Mouse (Mus musculus) neural tube, embryonic 12.5 days (tissue): ENCODE results near the gene Sptlc2. TPM values are rescaled to one million over a fixed set of nuclear protein-coding genes. Genes with fewer than 3 reads are reported as not detected.
"Not testable (repeated sequence)": the region's sequence is repeated elsewhere in the genome, so short reads cannot be mapped to it uniquely, and the experiment has no call there.

ENCODE experiments used
- ATAC-seq: fragments of 200-750 bp; cut with Nextera tagmentation; 2 replicates; pipeline ENCODE4 v1.8.0; 2017; ENCODE audit warnings: low read depth, mild to moderate bottlenecking, moderate TSS enrichment, moderate library complexity; ENCODE audit not compliant: low FRiP score
- H3K27ac ChIP-seq: fragments of 300-500 bp; sonication (generic); 2 replicates; pipeline ENCODE4 v1.5.1; 2016
- H3K27me3 ChIP-seq: fragments of 300-500 bp; sonication (generic); replicated peaks from 2 replicates; pipeline ENCODE4 v1.6.1; 2016; ENCODE audit warnings: mild to moderate bottlenecking
- H3K36me3 ChIP-seq: fragments of 300-500 bp; sonication (generic); 2 replicates; pipeline ENCODE4 v1.6.1; 2016; ENCODE audit warnings: mild to moderate bottlenecking
- H3K4me1 ChIP-seq: fragments of 300-500 bp; sonication (generic); 2 replicates; pipeline ENCODE4 v1.6.1; 2016
- H3K4me2 ChIP-seq: fragments of 300-500 bp; sonication (generic); replicated peaks from 2 replicates; pipeline ENCODE4 v1.6.1; 2016; ENCODE audit warnings: mild to moderate bottlenecking
- H3K4me3 ChIP-seq: fragments of 300-500 bp; sonication (generic); 2 replicates; pipeline ENCODE4 v1.5.1; 2016
- H3K9ac ChIP-seq: fragments of 300-500 bp; sonication (generic); 2 replicates; pipeline ENCODE4 v1.6.1; 2016; ENCODE audit warnings: mild to moderate bottlenecking
- H3K9me3 ChIP-seq: fragments of 300-500 bp; sonication (generic); 2 replicates; pipeline ENCODE4 v1.6.1; 2016; ENCODE audit warnings: mild to moderate bottlenecking
- WGBS: fragments of 180-500 bp; shearing (Covaris S2); methylation state at CpG from one replicate; pipeline ENCODE4 v1.1.7; 2016; 5-methylcytosine and 5-hydroxymethylcytosine counted together
- polyA plus RNA-seq: library from polyadenylated mRNA; unstranded; fragments of >200 nt; fragmentation: Nextera tagmentation; extraction: Ambion mirVana; gene quantifications from 2 replicates; pipeline ENCODE4 v1.2.1, GENCODE M21; 2016

The Sptlc2 gene
- polyA plus RNA-seq, 1 experiment from 2014 or later, result 65.0 TPM

DNA sequence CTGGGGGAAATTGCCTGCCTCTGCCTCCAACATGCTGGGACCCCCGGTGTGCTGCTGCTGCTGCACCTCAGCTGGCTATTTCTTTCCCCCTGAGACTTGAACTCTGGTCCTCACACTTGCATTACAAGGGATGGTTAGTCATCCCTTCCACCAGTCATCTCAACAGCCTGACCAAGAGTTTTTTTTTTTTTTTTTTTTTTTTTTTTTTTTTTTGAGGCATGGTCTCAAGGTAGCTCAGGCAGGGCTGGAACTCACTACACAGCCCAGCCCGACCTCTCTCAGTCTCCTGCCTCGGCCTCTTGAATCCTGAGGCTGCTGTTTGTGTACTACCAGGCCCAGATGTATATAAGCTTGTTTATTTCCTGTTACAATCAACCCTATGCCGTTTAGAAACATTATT lies 103.9 kb downstream of the Sptlc2 start:
- no peak for ATAC-seq

DNA sequence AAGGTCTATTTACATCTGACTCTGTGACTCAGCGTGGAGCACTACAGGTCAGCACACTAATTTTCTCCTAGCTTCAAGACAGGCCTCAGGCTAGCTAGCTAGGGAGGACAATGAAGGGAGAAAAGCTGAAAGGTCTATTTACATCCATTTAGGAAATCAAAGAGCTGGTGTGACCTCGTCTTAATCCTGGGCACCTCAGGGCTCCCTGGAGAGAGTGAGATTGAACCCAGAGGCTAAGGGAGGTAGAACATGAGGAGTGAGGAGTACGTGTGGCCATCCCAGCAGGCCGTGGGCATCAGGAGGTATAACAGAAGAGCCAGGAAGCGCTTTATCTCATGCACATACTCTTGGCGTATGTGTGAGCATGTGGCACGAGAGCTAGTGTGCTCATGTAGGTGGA lies 104.4 kb downstream of the Sptlc2 start:
- Histone ChIP-seq H3K9me3 (0 out of 2 replicates have a peak, but pooled peaks cover 3% of the 10 kb centered on the region), H3K4me2 (no peak overlapping the region), H3K4me3 (no peak overlapping the region), H3K27me3 (no peaks in the 10 kb centered on the region), H3K9ac (no peak overlapping the region), H3K4me1 (0 out of 2 replicates have a peak, but pooled peaks cover 2% of the 10 kb centered on the region), H3K36me3 (no peaks in the 10 kb centered on the region), H3K27ac (no peak overlapping the region)
- no peak for ATAC-seq
- WGBS, result 65% methylated on average over 7 of the region's 7 CpGs

More for the DNA sequence above, 103.9 kb downstream of the Sptlc2 start:
- Histone ChIP-seq H3K36me3 (no peaks in the 10 kb centered on the region), H3K4me2 (no peak overlapping the region), H3K27me3 (no peaks in the 10 kb centered on the region), H3K9ac (no peak overlapping the region), H3K4me3 (no peak overlapping the region), H3K27ac (no peak overlapping the region), H3K4me1 (0 out of 2 replicates have a peak, but pooled peaks cover 2% of the 10 kb centered on the region), H3K9me3 (0 out of 2 replicates have a peak, but pooled peaks cover 3% of the 10 kb centered on the region)
- WGBS, result 82% methylated on average over 4 of the region's 4 CpGs

DNA sequence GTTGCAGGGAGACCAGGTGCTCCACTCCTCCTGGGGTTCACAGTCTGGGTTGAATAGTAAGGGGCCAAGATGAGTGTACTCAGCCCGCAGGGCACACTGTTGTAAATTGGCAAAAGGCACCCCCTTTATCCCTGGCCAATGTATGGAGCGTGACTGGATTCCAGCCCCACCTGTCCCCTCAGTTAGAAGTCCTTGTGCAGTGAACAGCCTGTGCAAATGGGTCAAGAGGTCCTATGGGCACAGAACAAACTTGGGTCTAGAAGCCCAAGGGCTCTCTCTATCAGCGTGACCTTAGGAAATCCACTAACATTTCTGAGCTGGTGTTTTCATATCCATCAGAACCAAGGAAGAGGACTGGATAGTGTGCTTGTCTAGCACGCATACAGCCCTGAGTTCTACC lies 105.4 kb downstream of the Sptlc2 start:
- WGBS, result 93% methylated on average over 4 of the region's 4 CpGs
- ATAC-seq, result no peak

DNA sequence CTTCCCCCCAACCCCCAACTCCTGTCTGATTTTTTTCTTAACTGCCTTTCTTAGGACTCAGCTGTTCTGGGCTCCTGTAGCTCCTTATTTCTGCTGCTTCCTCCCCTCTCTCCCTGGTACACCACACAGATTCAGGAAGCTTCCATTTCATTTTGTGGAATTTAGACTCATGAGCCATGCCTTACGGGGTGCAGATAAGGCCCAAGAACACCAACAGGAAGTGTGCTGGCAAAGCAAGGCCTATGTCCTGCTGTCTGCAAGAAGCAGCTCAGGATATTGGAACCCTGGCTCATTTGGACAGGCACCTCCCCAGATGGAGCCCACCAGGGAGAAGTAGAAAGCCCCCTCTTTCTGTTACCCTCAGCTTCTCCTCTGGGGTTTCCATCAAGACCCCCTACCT lies 106.4 kb downstream of the Sptlc2 start:
- no peak for ATAC-seq
- Histone ChIP-seq H3K4me1 (0 out of 2 replicates have a peak, but pooled peaks cover 2% of the 10 kb centered on the region), H3K4me2 (no peak overlapping the region), H3K36me3 (peaks cover 2% of the 10 kb centered on the region; the same call in 1 of the 2 replicates), H3K9me3 (no peaks in the 10 kb centered on the region), H3K4me3 (no peak overlapping the region), H3K9ac (no peak overlapping the region), H3K27ac (no peak overlapping the region), H3K27me3 (no peaks in the 10 kb centered on the region)
- WGBS, result 94% methylated on average over 1 of the region's 1 CpGs

More for the DNA sequence above, 105.4 kb downstream of the Sptlc2 start:
- no peak overlapping the region for H3K4me2 ChIP-seq
- no peak overlapping the region for H3K4me3 ChIP-seq
- H3K27me3 ChIP-seq, result no peaks in the 10 kb centered on the region
- no peaks in the 10 kb centered on the region for H3K9me3 ChIP-seq
- no peak overlapping the region for H3K9ac ChIP-seq
- no peaks in the 10 kb centered on the region for H3K36me3 ChIP-seq
- H3K27ac ChIP-seq, result no peak overlapping the region
- H3K4me1 ChIP-seq, result 0 out of 2 replicates have a peak, but pooled peaks cover 2% of the 10 kb centered on the region

DNA sequence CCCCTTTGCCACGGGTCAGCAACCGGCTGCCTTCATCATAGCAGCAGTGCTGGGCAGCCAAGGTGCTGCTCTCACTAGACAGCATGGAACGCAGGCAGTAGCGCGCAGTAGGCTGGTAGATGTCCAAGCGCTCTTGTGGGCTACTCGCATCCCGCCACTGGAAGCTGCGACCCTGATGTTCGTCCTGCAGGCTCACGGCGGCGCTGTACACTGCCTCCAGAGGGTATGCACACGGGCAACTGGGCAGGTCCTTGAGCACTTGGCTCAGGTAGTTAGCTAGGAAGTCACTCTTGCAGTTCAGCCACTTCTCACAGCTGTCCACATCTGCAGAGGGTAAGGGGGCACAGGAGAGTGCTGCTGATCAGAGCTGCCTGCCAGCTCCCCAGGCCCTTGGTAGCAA lies 108.3 kb downstream of the Sptlc2 start:
- ATAC-seq, result no peak

DNA sequence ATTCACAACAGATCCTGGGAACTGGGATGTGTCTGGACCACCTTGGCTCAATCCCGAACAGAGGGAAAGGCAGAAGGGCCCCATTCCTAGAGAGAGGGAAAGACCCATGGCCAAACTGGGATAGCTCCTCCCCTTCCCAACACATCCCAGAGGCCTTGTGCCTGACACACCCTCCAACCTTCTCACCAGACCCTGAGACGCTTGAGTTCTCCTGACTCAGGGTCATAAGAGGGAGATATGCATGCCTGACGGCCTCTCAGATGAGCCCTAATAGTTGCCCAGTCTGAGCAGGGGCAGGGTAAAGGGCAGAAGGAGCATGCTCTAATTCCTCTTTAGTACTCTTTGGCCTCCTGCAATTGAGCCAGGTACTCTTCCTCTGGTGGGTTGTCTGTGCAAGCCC lies 108.8 kb downstream of the Sptlc2 start:
- no peak for ATAC-seq
- peaks cover 26% of the 10 kb centered on the region for H3K36me3 ChIP-seq
- no peak overlapping the region for H3K27ac ChIP-seq
- no peak overlapping the region for H3K9ac ChIP-seq
- H3K4me1 ChIP-seq, result 0 out of 2 replicates have a peak, but pooled peaks cover 2% of the 10 kb centered on the region
- no peak overlapping the region for H3K4me2 ChIP-seq
- no peak overlapping the region for H3K4me3 ChIP-seq
- no peaks in the 10 kb centered on the region for H3K27me3 ChIP-seq
- WGBS, result 63% methylated on average over 3 of the region's 3 CpGs
- H3K9me3 ChIP-seq, result no peaks in the 10 kb centered on the region

More for the DNA sequence above, 108.3 kb downstream of the Sptlc2 start:
- Histone ChIP-seq H3K4me1 (0 out of 2 replicates have a peak, but pooled peaks cover 2% of the 10 kb centered on the region), H3K4me2 (no peak overlapping the region), H3K9ac (no peak overlapping the region), H3K9me3 (no peaks in the 10 kb centered on the region), H3K4me3 (no peak overlapping the region), H3K27ac (no peak overlapping the region), H3K36me3 (peaks cover 21% of the 10 kb centered on the region), H3K27me3 (no peaks in the 10 kb centered on the region)
- WGBS, result 49% methylated on average over 14 of the region's 14 CpGs

DNA sequence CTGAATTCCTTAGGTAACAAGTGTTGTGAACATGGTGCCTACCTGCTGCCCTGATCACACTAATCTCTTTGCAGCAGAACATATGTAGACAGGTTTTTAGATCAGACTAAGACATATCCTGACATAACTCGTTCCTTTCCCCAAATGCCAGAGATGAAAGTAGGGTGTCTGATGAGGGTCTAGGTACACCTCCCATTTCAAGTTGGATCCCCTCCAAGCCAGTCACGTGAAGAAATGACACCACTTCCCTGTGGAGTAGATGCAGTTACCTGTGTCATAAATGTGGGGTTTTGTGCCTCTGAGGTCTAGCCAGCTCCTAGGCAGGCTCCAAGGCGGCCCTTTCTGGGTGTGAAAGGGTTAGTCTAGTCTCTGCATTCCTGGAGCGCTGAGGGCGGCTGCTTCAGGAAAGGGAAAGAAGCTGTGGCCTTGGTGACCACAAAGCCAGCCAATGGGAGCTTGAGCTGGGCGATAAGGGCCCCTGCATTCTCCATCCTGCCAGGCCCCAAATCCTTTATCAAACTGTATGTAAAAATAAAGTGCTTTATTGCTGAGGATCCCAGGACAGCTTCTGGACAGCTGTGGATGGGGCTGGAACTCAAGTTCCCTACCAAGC lies 109.9 kb downstream of the Sptlc2 start:
- no peak overlapping the region for H3K27ac ChIP-seq
- 0 out of 2 replicates have a peak, but pooled peaks cover 2% of the 10 kb centered on the region for H3K4me1 ChIP-seq
- no peaks in the 10 kb centered on the region for H3K9me3 ChIP-seq
- peaks cover 36% of the 10 kb centered on the region for H3K36me3 ChIP-seq
- no peaks in the 10 kb centered on the region for H3K27me3 ChIP-seq
- WGBS, result 31% methylated on average over 6 of the region's 6 CpGs
- no peak overlapping the region for H3K9ac ChIP-seq
- no peak overlapping the region for H3K4me2 ChIP-seq
- no peak overlapping the region for H3K4me3 ChIP-seq
- no peak for ATAC-seq

DNA sequence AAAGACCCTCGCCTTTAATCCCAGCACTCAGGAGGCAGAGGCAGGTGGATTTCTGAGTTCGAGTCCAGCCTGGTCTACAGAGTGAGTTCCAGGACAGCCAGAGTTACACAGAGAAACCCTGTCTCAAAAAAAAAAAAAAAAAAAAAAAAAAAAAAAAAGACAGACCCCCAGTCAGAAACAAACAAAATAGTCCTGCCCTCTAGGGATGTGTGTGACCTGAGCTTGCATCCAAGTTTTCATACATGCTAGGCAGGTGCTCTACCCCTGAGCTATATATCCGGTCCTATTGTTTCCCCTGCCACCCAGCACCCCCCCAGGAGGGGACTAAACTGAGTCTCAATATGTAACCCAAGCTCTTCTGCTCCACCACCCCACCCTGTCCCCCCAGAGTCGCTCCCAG lies 110.9 kb downstream of the Sptlc2 start:
- not testable (repeated sequence) for H3K9me3 ChIP-seq, H3K27me3 ChIP-seq, H3K4me3 ChIP-seq, H3K27ac ChIP-seq, H3K4me1 ChIP-seq, ATAC-seq, H3K4me2 ChIP-seq, H3K9ac ChIP-seq
- peaks cover 46% of the 10 kb centered on the region for H3K36me3 ChIP-seq
- WGBS, result 90% methylated on average over 4 of the region's 4 CpGs

DNA sequence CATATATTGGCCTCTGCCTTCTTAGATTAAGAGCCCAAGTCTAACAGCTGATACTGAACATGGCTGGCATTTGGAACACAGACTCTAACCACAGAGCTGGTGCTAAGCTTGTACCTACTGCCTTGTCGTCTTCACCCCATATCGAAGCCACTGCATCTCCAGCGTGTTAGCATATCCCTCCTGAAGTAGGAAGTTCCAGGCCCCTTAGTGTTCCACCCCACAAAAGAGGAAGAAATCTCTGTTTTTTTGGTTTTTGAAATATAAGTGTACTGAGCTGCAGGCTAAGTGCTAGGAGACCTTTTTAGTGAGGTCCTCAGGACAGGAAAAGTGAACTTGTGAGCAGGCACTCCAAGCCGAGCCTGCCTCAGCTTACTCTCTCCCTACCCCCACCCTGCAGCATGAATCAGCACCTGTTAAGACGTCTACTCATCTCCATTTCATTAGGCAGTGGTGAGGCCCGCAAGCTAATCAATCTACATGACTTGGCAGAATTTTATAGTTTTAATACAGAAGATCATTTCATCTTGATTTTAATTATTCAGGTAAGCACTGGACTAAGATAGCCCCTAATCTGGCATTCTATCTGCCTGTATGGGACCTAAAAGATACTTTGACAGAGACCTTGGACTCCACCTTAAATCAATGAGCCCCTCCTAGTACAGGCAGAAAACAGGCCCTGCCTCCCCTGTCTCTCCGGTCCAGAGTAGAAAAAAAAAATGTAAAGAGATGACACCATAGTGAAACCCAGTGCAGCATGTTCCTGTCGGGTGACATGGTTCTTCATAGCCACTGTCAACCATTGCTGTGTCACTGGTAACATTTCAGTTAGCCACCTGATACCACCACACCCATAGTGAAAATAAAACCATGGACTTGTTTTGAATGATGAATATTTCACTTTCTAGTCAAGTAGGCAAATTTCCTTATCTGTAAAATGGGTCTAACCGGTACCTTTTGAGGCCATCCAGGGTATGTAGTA lies 113.0 kb downstream of the Sptlc2 start:
- Histone ChIP-seq H3K27me3 (no peaks in the 10 kb centered on the region), H3K4me1 (0 out of 2 replicates have a peak, but pooled peaks cover 2% of the 10 kb centered on the region), H3K27ac (no peak overlapping the region), H3K36me3 (peaks cover 67% of the 10 kb centered on the region), H3K4me2 (no peak overlapping the region), H3K9ac (no peak overlapping the region), H3K9me3 (no peaks in the 10 kb centered on the region), H3K4me3 (no peak overlapping the region)
- WGBS, result 87% methylated on average over 9 of the region's 9 CpGs
- ATAC-seq, result no peak

DNA sequence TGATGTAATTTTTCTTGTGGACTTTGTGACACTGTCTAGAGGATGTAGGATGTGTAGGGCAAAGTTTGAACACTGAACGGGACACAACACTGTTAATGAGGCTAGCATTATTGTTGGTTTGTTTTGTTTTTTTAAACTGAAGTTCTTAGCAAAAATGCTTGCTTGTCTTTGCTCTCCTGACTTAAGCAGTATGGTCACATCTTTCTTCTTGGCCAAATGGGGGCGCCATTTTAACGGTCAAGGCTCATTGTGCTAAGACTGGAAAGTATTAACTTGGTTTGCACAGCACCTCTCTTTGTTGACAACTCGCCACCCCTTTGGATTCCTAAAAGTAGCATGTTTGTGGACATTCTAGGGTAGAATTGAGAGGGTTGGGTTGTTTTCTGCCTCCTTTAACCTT lies 120.5 kb downstream of the Sptlc2 start:
- Histone ChIP-seq H3K27me3 (no peaks in the 10 kb centered on the region), H3K4me3 (peak overlapping the region; percentile 61; the same call in 1 of the 2 replicates), H3K36me3 (peaks cover 48% of the 10 kb centered on the region), H3K4me1 (peaks cover 15% of the 10 kb centered on the region), H3K27ac (no peak overlapping the region), H3K9ac (peak overlapping the region; percentile 38; the same call in 1 of the 2 replicates), H3K9me3 (no peaks in the 10 kb centered on the region), H3K4me2 (peak overlapping the region; percentile 82)
- WGBS, result 38% methylated on average over 4 of the region's 4 CpGs
- ATAC-seq, result no peak

DNA sequence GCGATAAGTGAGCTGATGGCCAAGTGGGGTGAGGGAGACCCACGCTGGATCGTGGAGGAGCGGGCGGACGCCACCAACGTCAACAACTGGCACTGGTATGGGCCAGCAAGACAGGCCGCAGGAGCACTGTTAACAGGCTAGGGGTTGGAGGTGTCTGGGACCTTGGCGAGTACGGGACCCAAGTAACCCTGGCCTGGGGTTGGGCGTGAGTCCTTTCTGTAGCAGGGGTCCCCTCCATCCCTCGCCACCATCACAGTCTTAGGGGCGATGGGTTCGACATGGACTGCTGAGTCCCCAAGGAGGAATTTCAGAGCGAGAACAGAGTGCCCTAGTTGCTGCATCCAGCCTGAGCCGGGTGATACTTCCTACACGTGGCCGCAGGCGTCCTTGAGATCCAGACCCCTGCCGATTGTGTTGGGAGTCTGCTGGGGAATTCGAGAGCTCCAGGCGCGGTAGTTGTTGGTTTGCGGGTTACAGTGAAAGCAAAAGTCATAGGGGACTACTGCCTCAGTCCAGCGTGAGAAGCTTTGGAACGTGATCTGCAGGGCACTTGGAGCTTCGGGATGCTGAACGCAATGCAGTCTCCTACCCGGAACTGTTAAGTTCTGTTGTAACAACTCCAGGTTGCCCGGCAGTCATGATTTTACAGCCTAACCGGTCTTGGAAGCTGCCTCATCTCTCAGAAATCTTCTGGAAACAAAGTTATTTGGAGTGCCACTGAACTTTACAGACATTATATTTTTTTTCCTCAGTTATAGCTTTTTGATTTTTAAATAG lies 121.1 kb downstream of the Sptlc2 start:
- Histone ChIP-seq H3K4me2 (peak overlapping the region; percentile 82), H3K9ac (peak overlapping the region; percentile 83), H3K9me3 (no peaks in the 10 kb centered on the region), H3K27me3 (no peaks in the 10 kb centered on the region), H3K36me3 (peaks cover 46% of the 10 kb centered on the region), H3K4me3 (peak overlapping the region; percentile 61), H3K27ac (peak overlapping the region; percentile 67), H3K4me1 (peaks cover 15% of the 10 kb centered on the region)
- ATAC-seq, result peak; percentile 77
- under 1% methylated on average over 31 of the region's 31 CpGs for WGBS
